Mouse (Mus musculus) forelimb bud, embryonic 11.5 days (tissue): ENCODE data around the gene Hspa4l.
"Not testable (repeated sequence)": the region's sequence is repeated elsewhere in the genome, so short reads cannot be mapped to it uniquely, and the experiment has no call there.

ENCODE experiments used
- DNase-seq: peaks from one replicate; pipeline ENCODE4 v3.0.0-alpha.2; 2012; ENCODE audit warnings: low read depth, low spot score

Gene Hspa4l

GRCm38 (mm10) chr3:40813275-40813674, 69.0 kb downstream of the Hspa4l start:
- no peak for DNase-seq

GRCm38 (mm10) chr3:40845521-40845920, 101.2 kb downstream of the Hspa4l start:
- not testable (repeated sequence) for DNase-seq
